Mouse (Mus musculus) MEL (cell line): Measurements from ENCODE around the gene Tcstv3.

Experiments used
- ETS1 ChIP-seq: IDR thresholded peaks from 2 replicates; pipeline ENCODE4 v1.6.1; 2012; ENCODE audit warnings: low read depth, mild to moderate bottlenecking, inconsistent platforms, low read length, improper control_type of control experiment, moderate library complexity
- POLR2A ChIP-seq, 2 experiments: IDR thresholded peaks; 2 replicates each; pipeline ENCODE4 v1.6.1; 2011 to 2012; ENCODE audit warnings: low read length in 2 of 2, mild to moderate bottlenecking in 2 of 2, control low read depth in 1 of 2, improper control_type of control experiment in 1 of 2, low read depth in 1 of 2, moderate library complexity in 1 of 2; ENCODE audit not compliant: control insufficient read depth in 1 of 2, insufficient read depth in 1 of 2, poor library complexity in 1 of 2
- RAD21 ChIP-seq: IDR thresholded peaks from 2 replicates; pipeline ENCODE4 v1.6.1; 2011; ENCODE audit warnings: mild to moderate bottlenecking, low read depth, low read length, improper control_type of control experiment

DNA sequence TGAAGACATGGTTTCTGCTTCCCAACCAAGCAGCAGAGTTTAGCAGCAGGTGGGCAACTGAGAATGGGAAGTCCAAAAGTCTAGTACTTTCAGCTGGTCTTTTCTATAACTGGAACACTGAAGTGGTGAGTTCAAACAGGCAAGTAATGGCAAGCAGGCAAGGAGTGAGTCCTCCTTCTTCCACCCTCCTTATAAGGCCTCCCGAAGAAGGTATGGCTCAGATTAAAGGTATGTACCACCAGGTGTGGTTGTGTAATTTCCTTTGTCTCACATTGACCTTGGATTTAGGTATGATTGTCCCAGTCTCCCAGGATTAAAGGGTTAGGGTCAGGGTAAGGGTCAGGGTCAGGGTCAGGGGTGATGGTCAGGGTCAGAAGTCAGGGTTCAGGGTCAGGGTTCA, 4.0 kb downstream of the Tcstv3 start:
- TF ChIP-seq ETS1 (no peak), POLR2A (IDR thresholded peaks at IDR 0.05; ENCODE audit: control insufficient read depth in 1 of 2, insufficient read depth in 1 of 2, low read depth in 1 of 2, low read length in 2 of 2, poor library complexity in 1 of 2) (no peak), RAD21 (no peak)
